Mouse (Mus musculus) R1 (cell line): ENCODE measurements around the gene Krit1.
"Not testable (repeated sequence)": the region's sequence is repeated elsewhere in the genome, so short reads cannot be mapped to it uniquely, and the experiment has no call there.

Source experiments
- DNase-seq: peaks from one replicate; pipeline ENCODE4 v3.0.0-alpha.2; 2018; ENCODE audit warnings: low read depth, low spot score

Krit1 gene

DNA sequence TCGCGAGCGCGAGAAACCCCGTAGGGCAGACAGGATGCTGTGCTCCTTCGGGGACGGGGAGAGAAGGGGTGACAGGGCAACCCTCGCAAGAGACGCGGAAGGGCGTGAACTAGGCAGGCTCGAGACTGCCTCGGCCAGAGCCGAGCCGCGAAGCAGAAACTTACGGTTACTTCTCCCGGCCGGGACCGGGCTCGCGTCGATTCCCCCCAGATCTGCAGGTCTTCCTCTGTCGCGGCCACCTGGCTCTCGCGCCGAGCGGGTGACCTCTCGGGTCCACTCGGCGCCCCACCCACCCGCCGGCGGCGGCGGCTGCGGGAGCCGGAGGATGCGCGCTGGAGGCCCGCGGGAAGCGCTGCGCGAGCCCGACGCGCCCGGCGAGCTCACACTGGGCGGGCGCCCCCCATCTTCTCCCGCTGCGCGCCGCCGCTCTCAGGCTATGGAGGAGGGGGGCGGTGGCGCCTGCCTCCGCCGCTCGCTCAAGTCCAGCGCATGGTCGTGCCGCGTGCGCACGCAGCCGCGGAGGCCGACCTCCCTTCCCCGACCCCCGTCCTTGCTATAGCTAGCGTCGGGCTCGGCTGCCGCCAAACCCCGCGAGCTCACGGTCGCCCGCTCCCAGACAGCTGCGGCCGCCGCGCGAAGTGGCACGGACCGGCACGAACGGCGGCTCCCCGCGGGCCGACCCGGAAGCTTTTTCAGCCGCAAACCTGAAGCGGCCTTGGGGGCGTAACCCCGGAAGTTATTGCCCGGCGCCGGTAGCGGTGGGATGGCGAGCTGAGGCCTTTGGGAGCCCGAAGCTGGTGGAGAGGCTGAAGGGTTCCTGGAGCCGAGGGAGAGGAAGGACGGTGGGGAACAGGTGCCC, at the start of gene Krit1, which contains the start of gene Ankib1:
Gene Krit1, plus strand, starts transcription at position 752 of the 859 bp plus-strand sequence.
Gene Ankib1, minus strand, starts transcription at position 493 of the 859 bp plus-strand sequence.
- peak; percentile 90 for DNase-seq

DNA sequence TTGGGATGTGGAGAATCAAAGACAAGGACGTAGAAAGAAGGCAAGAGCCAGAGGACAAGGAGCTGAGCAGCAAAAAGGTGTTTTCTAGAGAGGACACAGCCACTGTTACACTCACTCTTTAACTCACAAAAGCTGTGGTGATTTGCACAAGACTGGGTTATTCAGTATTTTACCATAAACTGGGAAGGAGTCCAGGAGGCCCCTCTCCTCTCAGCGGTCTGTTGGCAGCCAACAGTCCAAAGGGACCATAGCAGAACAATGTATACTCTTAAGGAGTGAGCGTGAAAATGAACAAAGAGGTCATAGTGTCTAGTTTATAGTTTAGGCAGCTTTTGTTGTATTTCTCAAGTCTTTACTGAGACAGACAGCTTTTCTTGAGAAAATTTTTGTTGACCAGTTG, 31.5 kb upstream of the Krit1 start:
- DNase-seq: peak; percentile 11

DNA sequence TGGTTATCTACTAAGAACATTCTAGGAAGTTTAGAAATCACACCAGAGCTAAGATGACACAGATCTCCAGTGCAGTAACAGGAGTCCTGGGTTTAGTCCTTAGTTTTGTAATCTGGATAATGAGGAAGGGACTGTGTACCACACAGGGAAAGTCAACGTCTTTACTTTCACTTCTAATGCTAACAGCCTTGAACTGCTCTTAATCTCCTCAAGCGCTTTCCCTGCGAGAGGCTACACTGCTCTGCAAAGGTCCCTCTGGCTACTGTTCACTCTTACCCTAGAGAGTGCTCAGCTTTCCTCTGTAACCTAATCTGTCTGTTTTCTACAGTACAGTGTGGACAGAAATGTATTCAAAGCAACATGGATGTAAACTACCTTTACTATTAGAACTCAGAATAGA, 31.0 kb upstream of the Krit1 start:
- no peak for DNase-seq

DNA sequence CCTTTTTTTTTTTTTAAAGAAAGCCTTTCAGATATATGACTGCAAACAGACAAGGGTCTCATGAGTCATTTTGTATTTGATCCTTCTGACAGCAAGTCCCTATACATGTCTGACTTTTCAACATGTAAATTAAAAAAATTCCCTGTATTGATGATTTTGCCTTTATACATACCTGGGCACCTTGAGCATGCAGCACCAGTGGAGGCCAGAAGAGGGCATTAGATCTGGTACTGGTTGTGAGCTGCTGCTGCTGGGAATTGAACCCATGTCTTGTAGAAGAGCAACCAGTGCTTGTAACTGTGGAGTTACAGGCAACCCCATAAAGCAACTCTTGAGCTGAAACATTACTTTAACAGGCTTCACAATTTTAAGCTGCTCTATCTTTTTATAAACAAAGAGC, 20.3 kb upstream of the Krit1 start:
- peak; percentile 40 for DNase-seq

GRCm38 (mm10) chr5:3783947-3784681, 18.9 kb upstream of the Krit1 start:
- DNase-seq: no peak

GRCm38 (mm10) chr5:3784751-3785496, 18.1 kb upstream of the Krit1 start:
- no peak for DNase-seq

- no peak for DNase-seq
These were observed 15.4 kb upstream of the Krit1 start for GRCm38 (mm10) chr5:3787548-3787947.

GRCm38 (mm10) chr5:3791048-3791447, 11.9 kb upstream of the Krit1 start:
- DNase-seq: no peak

- DNase-seq: not testable (repeated sequence)
These were observed 5.9 kb upstream of the Krit1 start for GRCm38 (mm10) chr5:3797101-3797500.

DNA sequence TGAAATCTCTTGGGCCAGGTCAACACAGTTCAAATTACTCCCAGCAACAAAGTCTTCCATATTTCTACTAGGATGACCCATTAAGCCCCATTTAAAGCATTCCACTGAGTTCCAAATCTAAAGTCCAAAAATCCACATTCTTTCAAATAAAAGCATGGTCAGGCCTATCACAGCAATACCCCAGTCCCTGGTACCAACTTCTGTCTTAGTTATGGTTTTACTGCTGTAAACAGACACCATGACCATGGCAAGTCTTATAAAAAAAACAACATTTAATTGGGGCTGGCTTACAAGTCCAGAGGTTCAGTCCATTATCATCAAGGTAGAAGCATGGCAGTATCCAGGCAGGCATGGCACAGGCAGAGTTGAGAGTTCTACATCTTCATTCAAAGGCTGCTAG, 4.3 kb upstream of the Krit1 start:
- DNase-seq: not testable (repeated sequence)

- no peak for DNase-seq
These were observed 2.9 kb upstream of the Krit1 start for GRCm38 (mm10) chr5:3800041-3800440.

DNA sequence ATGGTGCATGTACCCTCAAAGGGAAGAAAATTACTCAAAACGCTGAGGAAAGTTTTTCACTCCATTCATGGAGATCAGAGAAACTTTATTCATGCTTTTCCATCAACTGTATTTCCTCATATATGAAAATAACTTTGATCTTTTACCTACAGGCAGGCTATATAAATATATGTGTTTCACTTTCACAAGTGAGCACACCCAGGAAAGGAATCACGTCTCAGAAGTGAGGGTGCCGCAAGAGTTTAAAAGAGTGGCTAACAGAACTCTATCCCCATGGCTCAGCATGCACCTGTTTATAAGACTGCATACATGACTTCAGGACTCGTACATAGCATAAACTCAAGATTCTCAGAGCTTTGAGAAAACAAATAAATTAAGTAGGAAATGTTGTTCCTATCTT, 2.1 kb upstream of the Krit1 start:
- DNase-seq: no peak

- peak; percentile 64 for DNase-seq
These were observed 1.1 kb upstream of the Krit1 start for GRCm38 (mm10) chr5:3801672-3802432.

GRCm38 (mm10) chr5:3803292-3804165, 545 bp downstream of the Krit1 start:
- DNase-seq: peak; percentile 75

DNA sequence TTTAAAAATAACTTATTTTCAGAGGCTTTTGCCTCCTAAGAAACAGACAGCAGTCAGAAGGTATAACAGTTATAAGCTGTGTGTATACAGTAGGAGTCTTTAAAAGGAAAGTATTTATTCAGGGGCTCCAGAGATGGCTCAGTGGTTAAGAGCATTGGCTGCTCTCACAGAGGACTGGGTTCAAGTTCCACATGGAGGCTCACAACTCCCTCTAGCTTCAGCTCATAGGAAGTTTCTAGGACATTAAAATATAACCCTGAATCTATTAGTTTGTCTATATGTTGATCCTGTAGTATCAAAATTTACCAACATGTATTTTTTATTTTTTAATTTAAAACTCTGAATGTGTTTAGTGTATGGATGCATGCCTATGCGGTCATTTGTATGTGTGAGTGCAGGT, 5.5 kb downstream of the Krit1 start:
- no peak for DNase-seq

GRCm38 (mm10) chr5:3834107-3834506, 31.1 kb downstream of the Krit1 start:
- no peak for DNase-seq

DNA sequence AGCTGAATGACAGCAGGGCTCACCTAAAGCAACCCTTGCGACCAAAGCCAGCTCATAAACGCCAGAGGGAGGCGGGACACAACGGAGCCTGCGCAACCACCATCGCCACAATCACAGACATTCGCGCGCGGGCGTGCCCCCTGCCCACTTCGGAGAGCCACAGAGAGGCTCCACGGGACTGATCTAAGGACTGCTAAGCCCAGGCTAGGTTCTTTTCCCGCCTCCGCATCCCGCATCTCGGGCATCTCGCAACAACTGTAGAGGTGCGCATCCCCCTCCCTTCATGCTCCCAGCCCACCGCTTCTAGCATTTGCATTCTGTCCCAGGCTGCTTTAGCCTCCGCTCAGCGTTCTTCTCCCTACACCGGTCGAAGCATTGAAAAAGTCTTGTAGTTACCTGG, 42.0 kb downstream of the Krit1 start, which contains the start of gene Lrrd1:
Gene Lrrd1, plus strand, starts transcription at position 148 of the 400 bp plus-strand sequence.
- peak; percentile 54 for DNase-seq

- DNase-seq: no peak
These were observed 67.2 kb downstream of the Krit1 start for GRCm38 (mm10) chr5:3870161-3870560.

DNA sequence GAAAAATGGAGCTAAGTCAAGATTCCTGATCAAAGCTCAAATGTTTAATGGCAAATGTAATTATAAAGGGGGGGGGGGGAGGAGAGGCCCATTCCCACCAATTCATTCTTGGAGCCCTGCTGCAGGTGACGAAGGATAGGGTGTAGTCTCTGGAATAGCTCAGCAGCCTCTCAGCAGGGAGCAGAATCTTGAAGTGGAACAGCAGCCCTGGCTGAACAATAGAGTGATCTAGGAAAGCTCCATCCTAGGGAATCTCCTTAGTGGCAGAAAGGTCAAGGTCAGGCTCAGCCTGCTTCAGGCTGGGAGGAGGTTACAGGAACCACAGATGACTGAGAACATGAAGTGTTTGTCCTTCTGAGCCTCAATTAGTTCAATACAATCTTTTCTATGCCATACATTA, 69.4 kb downstream of the Krit1 start:
- peak; percentile 99 for DNase-seq

DNA sequence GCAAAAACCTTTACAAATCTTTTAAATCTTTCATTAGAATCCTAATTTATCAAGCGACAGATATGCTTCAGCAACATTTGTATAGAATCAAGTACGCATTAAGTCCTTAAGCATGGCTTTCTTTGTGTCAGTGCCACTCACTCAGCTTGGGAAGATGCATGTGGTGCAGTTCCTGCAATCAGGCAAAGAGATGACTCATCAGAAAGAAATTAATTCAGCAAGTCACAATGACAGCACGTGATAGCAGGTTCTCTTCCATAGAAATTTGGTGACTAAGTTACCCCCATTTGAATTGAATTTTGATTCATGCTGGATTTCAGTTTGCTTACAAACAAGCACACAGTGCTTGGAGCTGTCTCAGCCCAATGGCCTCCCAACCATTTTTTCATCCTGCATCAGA, 70.5 kb downstream of the Krit1 start:
- peak; percentile 39 for DNase-seq
